Mouse (Mus musculus): Measurements from ENCODE around the gene Hddc2.

Gene Hddc2

GRCm38 (mm10) chr10:31312865-31313848 lies at the start of gene Hddc2:
Gene Hddc2 (plus strand): TSS chr10:31313383.
- DNase-seq = peak; percentile 91

DNA sequence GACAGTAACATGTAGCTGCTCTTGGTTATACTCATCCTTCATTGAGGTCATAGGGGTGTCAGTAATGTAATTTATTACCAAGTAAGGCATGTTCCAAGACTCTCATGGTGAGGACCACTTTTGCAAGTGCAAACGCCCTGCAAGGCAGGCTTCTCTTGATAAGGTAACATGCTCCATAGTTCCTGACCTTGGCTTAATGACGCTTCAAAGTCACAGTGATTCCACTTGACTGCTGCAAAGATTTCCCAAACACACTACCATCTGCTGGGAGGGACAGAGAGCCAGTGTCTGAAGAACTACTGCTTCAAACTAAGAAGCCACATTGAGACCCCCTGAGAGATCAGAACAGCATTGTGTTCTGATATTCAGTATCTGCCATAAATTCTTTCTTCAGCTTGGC lies 40.4 kb upstream of the Hddc2 start:
- no peak for DNase-seq

GRCm38 (mm10) chr10:31273171-31273570 lies 40.0 kb upstream of the Hddc2 start:
- DNase-seq = no peak

- DNase-seq = no peak
These were observed 25.4 kb upstream of the Hddc2 start for GRCm38 (mm10) chr10:31287787-31288186.

DNA sequence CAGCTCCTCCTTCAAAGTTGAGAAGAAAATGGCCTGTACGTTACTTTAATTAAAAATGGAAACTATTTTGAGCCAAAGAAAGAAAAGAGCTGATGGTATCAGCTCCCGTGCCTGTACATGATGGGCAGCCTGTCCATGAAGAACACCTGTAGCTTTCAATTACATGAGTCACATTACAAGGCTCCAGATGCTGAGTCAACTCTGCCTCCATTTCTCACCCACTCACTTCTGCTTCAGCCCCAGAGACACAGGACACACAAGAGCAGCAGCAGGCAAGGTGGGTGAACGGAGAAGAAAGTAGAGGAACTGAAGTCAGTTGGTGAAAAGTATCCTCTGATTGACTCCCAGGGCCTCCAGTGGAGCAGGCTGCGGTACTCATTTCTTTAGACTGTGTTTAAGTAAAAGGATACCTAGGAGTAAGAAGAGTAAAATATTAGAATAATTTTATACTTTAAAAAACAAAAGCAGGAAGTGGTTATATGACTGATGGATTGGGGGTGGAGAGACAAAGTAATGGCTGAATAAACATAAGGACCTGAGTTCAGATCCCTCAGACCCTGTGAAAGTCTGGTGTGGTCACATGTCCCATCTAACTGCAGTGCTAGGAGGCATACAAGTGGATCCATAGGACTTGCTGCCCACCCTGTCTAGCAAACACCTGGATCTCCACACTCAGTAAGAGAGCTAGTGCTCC lies 24.3 kb upstream of the Hddc2 start:
- DNase-seq = no peak

DNA sequence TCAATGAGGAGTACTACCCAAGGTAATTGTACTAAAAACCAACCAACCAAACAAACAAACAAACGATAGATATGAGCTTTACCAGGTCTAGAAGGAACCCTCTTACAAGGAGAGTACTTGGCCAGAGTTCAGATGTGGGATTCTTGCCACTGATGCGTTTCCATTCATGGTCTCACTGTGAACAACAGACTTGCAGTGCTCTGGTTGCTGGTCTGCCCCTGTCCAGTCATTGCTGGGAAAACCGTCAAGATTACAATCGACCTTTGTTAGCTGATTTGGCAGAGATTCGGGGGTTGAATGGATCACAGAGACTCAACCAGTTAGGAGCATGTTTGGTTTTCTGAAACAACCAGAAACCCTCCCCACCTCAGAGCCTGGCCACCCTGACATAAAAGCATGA lies 17.5 kb upstream of the Hddc2 start:
- DNase-seq = peak; percentile 78

GRCm38 (mm10) chr10:31296458-31296857 lies 16.7 kb upstream of the Hddc2 start:
- DNase-seq = peak; percentile 67

GRCm38 (mm10) chr10:31297106-31297505 lies 16.1 kb upstream of the Hddc2 start:
- DNase-seq = peak; percentile 59

- no peak for DNase-seq
These were observed 14.9 kb upstream of the Hddc2 start for GRCm38 (mm10) chr10:31298263-31298662.

DNA sequence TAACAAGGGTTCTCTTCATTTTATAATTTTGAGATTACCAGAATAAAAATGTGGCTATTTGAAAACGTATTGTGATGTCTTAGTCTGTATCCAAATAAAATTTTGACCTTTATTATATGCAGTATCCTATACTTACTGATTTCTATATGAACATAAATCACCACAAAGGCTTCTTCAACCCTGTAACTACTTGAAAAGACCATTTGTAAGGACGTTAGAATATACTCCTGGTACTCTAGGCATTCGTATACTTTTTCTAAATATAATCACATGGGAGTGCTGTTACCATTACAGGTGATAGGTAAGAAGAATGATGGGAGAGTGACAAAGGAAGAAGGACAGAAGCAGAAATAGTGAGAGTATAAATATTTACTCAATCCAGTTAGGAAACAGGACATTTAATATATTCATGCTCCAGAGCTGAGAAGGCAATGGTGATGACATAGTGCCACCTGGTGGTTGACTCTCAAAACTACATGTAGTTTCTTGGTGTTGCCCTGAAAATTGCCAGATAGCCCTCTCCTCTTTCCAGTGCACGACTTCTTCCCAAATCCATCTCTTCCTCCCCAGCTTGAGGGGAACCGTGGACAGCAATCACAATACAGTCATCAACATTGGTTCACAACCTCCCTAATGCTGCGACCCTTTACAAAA lies 14.1 kb upstream of the Hddc2 start:
- DNase-seq = peak; percentile 80

DNA sequence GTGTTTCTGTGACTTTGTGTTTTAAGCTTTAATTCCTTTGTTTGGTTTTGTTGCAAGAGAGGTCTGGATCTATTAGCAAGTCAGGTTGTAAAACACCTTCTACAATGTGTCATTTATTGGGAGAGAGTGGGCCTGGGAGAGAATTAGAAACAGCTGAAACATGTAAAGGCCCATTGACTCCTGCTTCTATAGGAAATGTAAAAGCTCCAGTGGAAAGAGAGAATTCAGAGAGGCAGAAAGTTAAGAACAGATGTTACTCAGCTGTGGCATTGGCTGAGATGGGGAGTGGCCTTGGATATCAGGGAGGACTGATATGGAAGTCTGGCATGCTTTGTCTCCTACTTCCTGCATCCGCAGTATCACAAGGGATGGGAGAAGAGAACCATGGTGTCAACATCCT lies 12.9 kb upstream of the Hddc2 start:
- DNase-seq = no peak

GRCm38 (mm10) chr10:31303446-31303845 lies 9.7 kb upstream of the Hddc2 start:
- DNase-seq = no peak

DNA sequence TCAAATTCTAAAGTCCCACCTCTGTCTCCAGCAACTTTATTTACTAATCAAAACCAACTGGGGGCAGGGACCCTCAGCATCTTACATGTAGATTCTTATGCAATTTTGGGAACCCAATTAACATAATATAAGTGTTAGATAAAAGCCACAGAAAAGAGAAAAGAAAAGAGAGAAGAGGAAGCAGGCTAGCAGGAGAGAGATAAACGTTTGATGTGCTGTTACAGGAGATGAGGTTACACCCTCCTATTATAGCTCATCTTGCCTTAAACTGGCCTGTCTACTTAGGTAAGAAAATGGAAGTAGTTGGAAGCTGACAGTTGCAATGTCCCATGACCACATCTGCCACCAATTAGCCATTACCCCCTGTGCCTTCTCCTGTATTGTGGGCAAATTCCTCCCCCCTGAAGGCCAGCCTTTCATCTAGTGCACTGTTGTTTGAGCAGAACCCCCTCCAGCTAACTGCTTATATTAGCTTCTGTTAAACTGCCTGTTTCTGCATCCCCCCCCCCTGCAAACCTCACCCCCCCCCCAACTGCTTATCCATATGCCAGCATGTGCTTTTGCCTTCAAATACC lies 6.1 kb upstream of the Hddc2 start:
- DNase-seq = no peak

GRCm38 (mm10) chr10:31318491-31318890 lies 5.3 kb downstream of the Hddc2 start:
- no peak for DNase-seq

DNA sequence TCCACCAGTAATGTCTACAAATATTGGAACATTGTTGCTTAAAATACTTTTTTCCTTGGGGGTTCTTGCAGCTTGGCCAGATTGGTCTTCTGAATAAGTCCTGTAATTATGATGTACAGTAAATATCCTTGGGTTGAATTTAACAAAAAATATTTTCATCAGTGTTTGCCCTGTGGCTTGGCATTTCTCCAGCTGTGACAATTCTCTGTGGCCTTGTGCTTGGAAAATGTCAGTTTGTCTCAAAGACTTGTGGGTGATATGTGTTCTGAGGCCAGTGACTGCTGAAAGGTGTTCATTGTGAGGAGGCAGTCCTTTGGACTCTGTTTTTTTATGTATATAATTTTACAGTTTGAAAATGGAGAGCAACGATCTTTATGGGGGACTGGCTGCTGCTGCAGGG lies 16.3 kb downstream of the Hddc2 start:
- no peak for DNase-seq

DNA sequence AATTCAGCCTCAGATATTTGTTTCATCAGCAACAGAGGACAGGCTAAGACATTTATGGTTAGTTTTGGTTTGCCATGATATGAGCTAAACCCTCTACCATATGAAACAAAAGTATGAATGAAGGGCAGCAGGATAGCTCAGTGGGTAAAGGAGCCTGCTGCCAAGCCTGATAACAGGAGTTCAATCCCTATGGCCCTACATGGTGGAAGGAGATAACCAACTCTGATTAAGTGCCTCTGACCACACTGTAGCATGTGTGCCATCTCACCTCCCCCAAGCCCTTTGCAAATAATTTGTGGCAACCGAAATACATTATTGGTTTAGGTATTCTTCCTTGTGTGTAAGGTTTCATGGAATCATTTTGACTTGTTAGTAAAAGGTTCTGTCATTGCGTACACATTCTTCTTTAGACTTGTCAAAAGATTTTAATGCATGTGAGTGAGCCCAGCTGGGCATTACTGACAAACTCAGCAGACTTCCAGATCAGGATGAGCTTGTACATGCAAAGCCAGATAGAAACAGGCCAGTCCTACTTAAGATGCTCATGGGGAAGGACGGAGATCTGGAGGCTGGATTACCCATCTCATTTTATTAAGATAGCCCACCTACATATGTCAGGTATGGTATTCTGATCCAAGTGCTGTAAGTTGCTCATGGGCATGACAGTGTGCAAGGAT lies 17.2 kb downstream of the Hddc2 start:
- peak; percentile 3 for DNase-seq

DNA sequence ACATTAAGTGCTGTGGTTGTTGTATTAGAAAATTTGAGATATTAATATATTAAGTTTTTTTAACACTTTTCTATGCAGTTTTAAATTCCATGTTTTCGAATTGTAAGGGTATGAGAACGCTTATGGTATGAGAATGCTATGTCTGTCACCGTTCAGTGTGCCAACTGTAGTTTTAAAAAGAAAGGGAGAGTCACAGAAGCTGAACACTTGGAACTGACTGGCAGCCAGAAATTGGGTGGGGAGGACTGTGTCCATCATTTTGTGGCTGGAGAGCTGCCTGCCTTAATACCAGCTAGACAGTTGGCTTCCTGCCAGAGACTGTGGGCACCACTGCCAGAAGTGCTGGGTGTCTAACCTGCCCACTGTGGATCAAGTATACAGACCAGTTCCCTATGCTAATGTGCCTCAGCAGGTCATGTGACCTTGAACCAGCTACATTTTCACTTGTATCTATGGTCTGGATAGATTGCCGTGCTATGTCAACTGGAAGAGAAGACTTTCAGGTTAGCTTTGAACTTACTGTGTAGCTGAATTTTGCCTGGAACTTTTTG lies 18.1 kb downstream of the Hddc2 start:
- peak; percentile 19 for DNase-seq

DNA sequence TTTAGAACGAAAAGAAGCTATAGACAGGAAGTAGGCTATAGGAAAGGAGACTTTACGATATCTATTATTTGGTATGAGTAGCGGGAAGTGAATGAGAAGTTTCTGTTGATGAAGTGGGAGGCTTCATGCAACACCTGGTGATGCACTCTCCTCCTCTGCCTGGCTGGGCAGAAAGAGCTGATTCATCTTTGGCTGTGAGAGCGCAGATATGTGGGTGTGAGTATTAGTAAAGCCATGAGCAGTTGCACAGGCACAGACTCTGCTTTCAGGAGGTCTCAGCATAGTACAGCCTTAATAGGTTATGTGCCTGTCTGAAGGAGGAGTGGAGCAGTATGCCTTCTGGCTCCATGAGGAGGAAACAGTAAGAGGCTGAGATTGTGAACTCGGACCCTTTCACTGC lies 23.2 kb downstream of the Hddc2 start:
- no peak for DNase-seq

DNA sequence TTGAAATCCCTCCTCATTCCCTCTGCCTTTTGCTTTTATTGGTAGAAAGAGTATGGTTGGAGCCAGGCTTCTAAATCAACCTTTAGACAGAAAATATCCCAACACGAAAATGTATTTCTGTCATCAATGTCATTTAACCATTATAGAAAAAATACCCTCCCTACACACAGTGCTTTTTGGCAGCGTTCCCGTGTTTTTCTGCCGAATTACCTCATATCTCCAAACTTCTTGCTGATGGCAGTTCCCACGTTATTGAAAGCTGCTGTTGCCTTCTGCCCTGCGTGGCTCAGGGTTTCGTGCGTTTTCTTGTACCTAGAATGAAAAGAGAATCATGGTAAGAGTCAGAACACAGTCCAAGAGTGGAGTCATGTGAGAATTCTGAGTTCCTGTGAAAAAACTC lies 33.2 kb downstream of the Hddc2 start:
- no peak for DNase-seq

DNA sequence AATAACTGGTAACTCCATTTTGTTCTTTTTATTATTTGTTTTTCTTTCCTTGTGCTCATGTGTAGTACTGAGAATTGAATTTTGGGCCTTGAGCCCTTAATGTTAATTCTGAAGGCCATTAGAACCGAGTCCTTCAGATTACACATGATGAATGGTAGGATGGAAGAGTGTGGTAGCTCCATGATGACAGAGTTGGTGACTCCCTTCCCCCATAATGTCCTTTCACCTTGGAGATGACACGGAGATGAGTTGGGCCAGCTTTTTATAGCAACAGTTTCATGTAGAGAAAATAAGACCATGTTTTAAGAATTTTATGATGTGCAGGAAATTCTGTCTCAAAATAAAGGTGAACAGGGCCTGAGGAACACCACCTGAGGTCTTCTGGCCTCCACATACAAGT lies 37.9 kb downstream of the Hddc2 start:
- no peak for DNase-seq

GRCm38 (mm10) chr10:31352845-31353427 lies 39.8 kb downstream of the Hddc2 start:
- no peak for DNase-seq

DNA sequence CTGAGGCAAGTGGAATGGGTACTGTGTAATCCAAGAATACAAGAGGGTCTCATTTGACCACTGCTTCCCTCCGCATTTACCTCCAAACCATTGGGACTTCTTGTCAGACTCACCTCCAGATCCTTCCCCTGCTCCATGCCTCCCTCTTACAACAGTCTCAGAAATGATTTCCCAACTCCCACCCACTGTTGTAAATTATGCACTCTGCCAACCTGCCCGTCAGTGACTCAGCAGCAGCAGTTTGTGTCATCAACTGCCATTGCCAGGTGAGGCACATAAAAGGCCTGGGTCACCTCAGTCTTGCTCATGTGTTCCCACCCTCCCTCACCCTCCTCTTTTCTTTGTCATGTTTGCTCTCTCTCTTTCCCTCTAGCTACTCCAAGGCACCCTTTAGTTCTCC lies 41.0 kb downstream of the Hddc2 start:
- no peak for DNase-seq
